Mouse (Mus musculus) embryonic facial prominence, embryonic 11.5 days (tissue): ENCODE data around the gene Alg14. TPM values are rescaled to one million over a fixed set of nuclear protein-coding genes. Genes with fewer than 3 reads are reported as not detected.

Source experiments
- ATAC-seq: fragments of 200-750 bp; cut with Nextera tagmentation; replicated peaks from 2 replicates; pipeline ENCODE4 v1.8.0; 2017; ENCODE audit warnings: low read depth; ENCODE audit not compliant: insufficient number of reproducible peaks, low FRiP score, low TSS enrichment
- DNase-seq: peaks from one replicate; pipeline ENCODE4 v3.0.0-alpha.2; 2015; ENCODE audit warnings: low spot score
- H3K27ac ChIP-seq: fragments of 300-500 bp; sonication (generic); replicated peaks from 2 replicates; pipeline ENCODE4 v1.5.1; 2014; ENCODE audit warnings: mild to moderate bottlenecking, low read depth, low read length, control low read depth
- H3K27me3 ChIP-seq: fragments of 300-500 bp; sonication (generic); 2 replicates; pipeline ENCODE4 v1.6.1; 2014; ENCODE audit warnings: mild to moderate bottlenecking, low read length, moderate library complexity, mixed read lengths; ENCODE audit not compliant: control insufficient read depth, insufficient read depth
- H3K36me3 ChIP-seq: fragments of 300-500 bp; sonication (generic); replicated peaks from 2 replicates; pipeline ENCODE4 v1.6.1; 2014; ENCODE audit warnings: low read depth, mild to moderate bottlenecking, low read length, moderate library complexity, mixed read lengths; ENCODE audit not compliant: control insufficient read depth, insufficient read depth
- H3K4me1 ChIP-seq: fragments of 300-500 bp; sonication (generic); 2 replicates; pipeline ENCODE4 v1.6.1; 2014; ENCODE audit warnings: low read length, mixed read lengths; ENCODE audit not compliant: control insufficient read depth, insufficient read depth
- H3K4me2 ChIP-seq: fragments of 300-500 bp; sonication (generic); 2 replicates; pipeline ENCODE4 v1.6.1; 2014; ENCODE audit warnings: low read depth, mild to moderate bottlenecking, control low read depth, low read length, moderate library complexity
- H3K4me3 ChIP-seq: fragments of 300-500 bp; sonication (generic); 2 replicates; pipeline ENCODE4 v1.5.1; 2014; ENCODE audit warnings: low read depth, low read length, control low read depth
- H3K9ac ChIP-seq: fragments of 300-500 bp; sonication (generic); replicated peaks from 2 replicates; pipeline ENCODE4 v1.6.1; 2014; ENCODE audit warnings: mild to moderate bottlenecking, control low read depth, low read length
- H3K9me3 ChIP-seq: fragments of 300-500 bp; sonication (generic); replicated peaks from 2 replicates; pipeline ENCODE4 v1.6.1; 2016; ENCODE audit warnings: mild to moderate bottlenecking, low read length, inconsistent platforms, mixed read lengths; ENCODE audit not compliant: control insufficient read depth
- WGBS: fragments of 180-500 bp; shearing (Covaris S2); extraction: QIAGEN DNeasy Blood & Tissue Kit; methylation state at CpG from one replicate; pipeline ENCODE4 v1.1.7; 2014; 5-methylcytosine and 5-hydroxymethylcytosine counted together
- polyA plus RNA-seq: library from polyadenylated mRNA; unstranded; fragments of >200 nt; fragmentation: Nextera tagmentation; extraction: Ambion mirVana; gene quantifications from 2 replicates; pipeline ENCODE4 v1.2.1, GENCODE M21; 2014

The Alg14 gene
- polyA plus RNA-seq = 35.4 and 35.6 TPM in 2 replicates

DNA sequence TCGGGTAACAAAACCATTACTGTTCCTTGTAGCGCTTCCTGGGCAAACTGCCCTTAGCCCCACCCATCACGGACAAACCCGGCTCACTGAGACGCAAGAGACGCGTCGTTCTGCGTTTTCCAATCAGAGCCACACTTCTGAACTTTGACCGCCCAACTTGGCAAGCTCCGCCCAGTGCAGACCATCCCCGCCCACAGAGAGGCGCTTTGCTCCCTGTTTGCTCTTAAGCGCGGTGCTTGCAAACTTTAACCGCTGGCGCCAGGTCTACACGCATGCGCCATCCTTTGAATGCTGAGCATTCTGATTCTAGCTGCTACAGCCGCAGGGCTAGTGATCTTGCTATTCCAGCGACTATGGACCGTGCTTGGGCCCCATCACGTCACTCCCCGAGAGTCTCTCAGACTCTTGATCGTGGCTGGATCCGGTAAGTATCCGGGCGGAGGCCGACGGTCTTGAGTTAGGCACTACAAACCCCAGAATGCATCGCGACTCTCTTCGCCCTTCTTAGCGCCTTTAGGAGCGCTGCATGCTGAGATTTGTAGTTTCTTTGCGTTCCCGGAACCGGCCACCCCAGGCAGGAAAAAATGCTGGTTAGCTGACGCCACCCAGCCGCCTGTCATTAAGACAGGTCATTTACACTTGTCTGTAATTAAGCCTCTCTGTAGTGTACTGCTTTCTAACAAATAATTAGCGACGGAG, at the start of gene Alg14:
Gene Alg14 (plus strand): TSS at position 214 of the 699 bp plus-strand sequence.
- ATAC-seq (peak; percentile 94), DNase-seq (peak; percentile 98)
- Histone ChIP-seq H3K27me3 (no peaks in the 10 kb centered on the region), H3K4me2 (peak within 1 kb of the TSS; percentile 43), H3K4me3 (peak within 1 kb of the TSS; percentile 46), H3K4me1 (no peaks in the 10 kb centered on the region), H3K36me3 (no peaks in the 10 kb centered on the region), H3K9me3 (no peaks in the 10 kb centered on the region), H3K27ac (peak within 1 kb of the TSS; percentile 85), H3K9ac (peak within 1 kb of the TSS; percentile 57)
- under 1% methylated on average over 42 of the region's 42 CpGs for WGBS

DNA sequence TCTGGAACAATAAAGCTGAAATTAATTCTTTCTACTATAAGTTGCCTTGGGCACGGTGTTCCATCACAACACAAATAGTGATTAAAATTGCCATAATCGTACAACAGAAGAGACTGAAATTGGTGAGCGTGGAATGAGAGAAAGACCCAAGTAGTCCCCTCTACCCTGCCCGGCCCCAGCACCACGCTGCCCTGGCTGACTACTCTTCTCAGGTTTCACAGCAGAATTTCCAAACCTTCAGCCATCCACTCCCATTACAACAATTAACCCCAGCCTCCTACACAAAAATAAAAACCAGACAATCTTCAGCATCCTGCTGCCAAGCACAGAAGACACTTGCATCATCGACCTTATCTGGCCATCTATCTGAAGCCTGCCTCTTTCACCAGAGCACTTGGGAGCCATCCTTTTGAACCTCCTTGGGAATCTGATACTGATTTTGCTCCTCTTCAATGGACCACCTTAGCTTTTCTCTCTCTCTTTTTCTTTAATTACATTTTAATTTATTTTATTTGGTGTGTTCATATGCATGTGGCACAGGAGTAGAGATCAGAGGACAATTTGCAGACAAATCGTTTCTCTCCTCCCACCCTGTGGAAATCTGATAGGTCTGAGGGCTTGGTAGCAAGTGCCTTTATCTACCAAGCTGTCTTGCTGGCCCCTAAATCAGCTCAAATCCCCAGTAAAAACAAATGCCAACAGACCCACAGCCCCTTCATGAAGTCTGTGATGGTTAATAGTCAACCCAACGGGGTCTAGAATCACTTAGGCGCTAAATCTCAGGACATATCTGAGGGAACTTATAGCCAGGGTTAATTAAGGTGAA, 49.2 kb upstream of the Alg14 start:
- ATAC-seq = 0 out of 2 replicates have a peak, but pooled peaks have one; percentile 44

DNA sequence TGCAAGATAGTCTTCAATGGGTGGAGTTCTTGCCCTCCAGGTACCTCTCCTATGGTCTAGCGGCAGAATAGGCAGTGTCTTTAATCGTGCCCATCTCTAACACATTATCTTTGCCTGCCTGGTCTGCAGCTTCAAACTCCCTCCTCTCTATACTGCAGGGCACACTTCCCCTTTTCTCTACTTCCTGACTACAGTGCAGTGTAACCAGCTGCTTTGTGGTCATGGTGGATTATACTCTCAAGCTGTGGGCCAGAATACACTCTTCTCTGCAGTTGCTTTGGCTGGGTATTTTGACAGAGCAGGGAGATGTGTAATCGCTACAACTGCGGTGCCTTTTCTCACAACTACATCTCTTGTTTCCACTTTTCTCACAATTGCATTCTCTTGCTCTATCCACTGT, 48.6 kb upstream of the Alg14 start:
- H3K27ac ChIP-seq = no peak overlapping the region
- no peak overlapping the region for H3K4me2 ChIP-seq
- ATAC-seq (no peak), DNase-seq (peak; percentile 34)
- no peaks in the 10 kb centered on the region for H3K27me3 ChIP-seq
- no peaks in the 10 kb centered on the region for H3K9me3 ChIP-seq
- no peaks in the 10 kb centered on the region; the same call in 1 of the 2 replicates for H3K4me1 ChIP-seq
- no peak overlapping the region for H3K9ac ChIP-seq
- H3K4me3 ChIP-seq = no peak overlapping the region
- no peaks in the 10 kb centered on the region for H3K36me3 ChIP-seq
- 72% methylated on average over 4 of the region's 4 CpGs for WGBS

More for the DNA sequence above, 49.2 kb upstream of the Alg14 start:
- no peak overlapping the region for H3K9ac ChIP-seq
- DNase-seq = peak; percentile 56
- no peaks in the 10 kb centered on the region; the same call in 1 of the 2 replicates for H3K4me1 ChIP-seq
- no peaks in the 10 kb centered on the region for H3K36me3 ChIP-seq
- 46% methylated on average over 9 of the region's 9 CpGs for WGBS
- no peak overlapping the region for H3K4me3 ChIP-seq
- H3K27me3 ChIP-seq = no peaks in the 10 kb centered on the region
- no peak overlapping the region for H3K27ac ChIP-seq
- H3K9me3 ChIP-seq = no peaks in the 10 kb centered on the region
- H3K4me2 ChIP-seq = no peak overlapping the region

DNA sequence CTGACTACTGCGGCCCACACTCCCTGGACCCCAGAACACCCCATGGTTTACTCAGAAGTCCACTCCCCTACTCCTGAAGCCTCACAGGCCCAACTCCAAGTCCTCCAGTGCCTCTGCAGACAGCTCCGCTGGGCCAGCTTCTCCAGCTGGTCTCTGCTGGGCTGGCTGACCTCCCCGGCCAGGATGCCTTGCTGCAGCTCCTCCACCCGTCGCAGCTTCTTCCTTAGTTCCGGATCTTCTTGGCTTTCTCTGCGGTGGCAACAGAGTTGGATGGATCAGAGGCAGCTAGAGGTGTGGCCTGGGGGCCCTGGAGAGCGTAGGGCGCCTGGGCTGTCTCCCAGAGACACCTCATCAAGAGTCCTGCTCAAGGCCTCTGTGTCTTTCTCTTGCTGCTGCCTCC, 41.5 kb upstream of the Alg14 start:
- Histone ChIP-seq H3K4me1 (no peaks in the 10 kb centered on the region), H3K4me3 (no peak overlapping the region), H3K36me3 (no peaks in the 10 kb centered on the region), H3K4me2 (no peak overlapping the region), H3K9ac (no peak overlapping the region), H3K27me3 (no peaks in the 10 kb centered on the region), H3K27ac (no peak overlapping the region), H3K9me3 (no peaks in the 10 kb centered on the region)
- no peak for ATAC-seq
- no peak for DNase-seq
- WGBS = 93% methylated on average over 9 of the region's 9 CpGs

DNA sequence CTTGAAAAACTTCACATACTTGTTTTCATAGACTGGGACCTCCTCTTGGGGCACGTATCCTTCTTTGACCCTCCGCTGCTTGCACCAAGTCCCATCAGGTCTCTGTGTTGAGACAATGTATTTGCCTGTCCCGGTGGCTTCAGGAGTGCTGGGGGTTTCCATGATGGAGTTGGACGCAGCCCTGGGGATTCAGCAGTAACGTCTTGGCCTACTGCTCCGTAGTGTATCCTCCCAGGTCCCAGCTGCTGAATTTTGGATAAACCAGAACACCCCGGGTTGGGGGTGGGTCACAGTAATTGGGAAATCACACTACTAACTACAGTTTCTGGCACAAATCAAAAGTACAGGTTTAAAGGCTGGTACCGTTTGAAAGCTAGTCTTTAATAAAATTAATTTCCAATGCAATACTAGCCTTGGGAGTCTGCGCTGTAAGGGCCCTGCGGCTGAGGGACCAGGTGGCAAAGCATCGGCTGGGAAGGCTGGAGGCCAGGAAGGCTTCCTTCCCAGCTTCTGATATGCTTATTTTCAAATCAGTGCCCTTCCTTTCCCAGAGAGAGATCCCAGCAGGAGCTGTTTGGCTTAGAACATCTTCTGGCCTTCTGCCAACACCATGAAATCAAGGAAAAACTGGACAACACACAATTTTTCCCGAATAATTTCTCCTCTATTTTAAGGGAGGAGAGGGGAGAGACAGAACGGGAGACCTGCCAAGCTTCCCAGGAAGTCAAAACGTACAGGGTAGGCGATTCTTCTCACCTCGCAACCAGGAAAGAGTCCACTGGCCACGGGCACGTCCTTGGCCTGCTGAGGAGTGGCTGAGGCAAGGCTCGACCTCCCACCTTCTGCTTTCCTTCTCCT, 40.8 kb upstream of the Alg14 start:
- ATAC-seq (no peak), DNase-seq (no peak)
- Histone ChIP-seq H3K27ac (no peak overlapping the region), H3K4me3 (no peak overlapping the region), H3K4me2 (no peak overlapping the region), H3K36me3 (no peaks in the 10 kb centered on the region), H3K4me1 (no peaks in the 10 kb centered on the region), H3K27me3 (no peaks in the 10 kb centered on the region), H3K9ac (no peak overlapping the region), H3K9me3 (no peaks in the 10 kb centered on the region)
- WGBS = 81% methylated on average over 19 of the region's 19 CpGs

DNA sequence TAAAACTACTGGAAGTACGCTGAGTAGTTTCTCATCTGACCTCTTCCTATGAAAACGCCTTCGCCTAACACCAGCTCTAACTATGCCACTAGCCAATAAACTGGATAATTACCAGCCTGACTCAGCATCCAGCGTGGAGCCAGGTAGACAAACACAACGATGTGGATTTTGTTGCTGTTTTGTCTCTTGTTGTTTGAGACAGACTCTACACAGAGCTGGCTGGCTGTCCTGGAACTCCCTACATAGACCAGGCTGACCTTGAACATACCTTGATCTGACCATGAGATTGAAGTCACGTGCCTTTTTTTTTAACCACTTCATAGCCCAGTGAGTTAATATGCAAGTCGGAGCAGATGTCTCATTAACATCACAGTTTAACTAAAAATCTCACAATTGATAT, 36.1 kb upstream of the Alg14 start:
- ATAC-seq = no peak
- WGBS = 84% methylated on average over 7 of the region's 7 CpGs
- no peak overlapping the region for H3K27ac ChIP-seq
- no peak overlapping the region for H3K4me2 ChIP-seq
- no peak overlapping the region for H3K9ac ChIP-seq
- H3K4me3 ChIP-seq = no peak overlapping the region
- no peaks in the 10 kb centered on the region for H3K27me3 ChIP-seq
- no peak for DNase-seq
- no peaks in the 10 kb centered on the region for H3K4me1 ChIP-seq
- H3K36me3 ChIP-seq = no peaks in the 10 kb centered on the region
- no peaks in the 10 kb centered on the region for H3K9me3 ChIP-seq

DNA sequence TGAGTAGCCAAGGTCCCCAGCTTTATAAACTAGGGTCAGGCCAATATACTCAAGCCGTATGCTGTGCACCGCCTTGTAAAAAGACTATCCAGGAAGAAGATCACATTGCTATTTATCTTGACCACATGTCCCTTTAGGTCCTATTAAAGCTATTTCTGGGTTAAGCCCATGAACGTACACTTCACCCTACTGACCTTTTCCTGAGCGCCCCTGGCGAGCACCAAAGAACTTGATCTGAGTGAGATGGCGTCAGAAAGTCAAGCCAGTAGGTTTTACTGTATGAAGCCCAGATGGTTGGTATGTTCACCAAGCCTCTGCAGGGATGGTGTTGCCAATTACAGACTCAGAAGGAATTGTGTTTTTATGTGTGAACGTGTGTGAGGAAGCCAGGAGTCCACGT, 35.4 kb upstream of the Alg14 start:
- ATAC-seq = no peak
- WGBS = 79% methylated on average over 8 of the region's 8 CpGs
- no peaks in the 10 kb centered on the region for H3K9me3 ChIP-seq
- H3K4me3 ChIP-seq = no peak overlapping the region
- H3K9ac ChIP-seq = no peak overlapping the region
- no peak overlapping the region for H3K27ac ChIP-seq
- H3K4me1 ChIP-seq = no peaks in the 10 kb centered on the region
- no peak overlapping the region for H3K4me2 ChIP-seq
- H3K27me3 ChIP-seq = peaks cover 6% of the 10 kb centered on the region
- H3K36me3 ChIP-seq = no peaks in the 10 kb centered on the region
- DNase-seq = no peak
